Mouse (Mus musculus) liver, embryonic 11.5 days (tissue): ENCODE data around the gene Strap. TPM values are rescaled to one million over a fixed set of nuclear protein-coding genes. Genes with fewer than 3 reads are reported as not detected.

Experiments
- ATAC-seq: fragments of 200-750 bp; cut with Nextera tagmentation; replicated peaks from 2 replicates; pipeline ENCODE4 v1.8.0; 2017; ENCODE audit warnings: moderate number of reproducible peaks, mild to moderate bottlenecking, moderate TSS enrichment, moderate library complexity; ENCODE audit not compliant: low FRiP score
- DNase-seq: peaks from one replicate; pipeline ENCODE4 v3.0.0-alpha.2; 2017; ENCODE audit warnings: low spot score
- H3K27ac ChIP-seq: fragments of 300-500 bp; sonication (generic); 2 replicates; pipeline ENCODE4 v1.5.1; 2014; ENCODE audit warnings: mild to moderate bottlenecking, low read depth, low read length, control low read depth
- H3K27me3 ChIP-seq: fragments of 300-500 bp; sonication (generic); replicated peaks from 2 replicates; pipeline ENCODE4 v1.6.1; 2014; ENCODE audit warnings: low read length, mixed read lengths; ENCODE audit not compliant: control insufficient read depth, insufficient read depth
- H3K36me3 ChIP-seq: fragments of 300-500 bp; sonication (generic); 2 replicates; pipeline ENCODE4 v1.6.1; 2014; ENCODE audit warnings: mild to moderate bottlenecking, low read length, moderate library complexity, mixed read lengths; ENCODE audit not compliant: control insufficient read depth, insufficient read depth
- H3K4me1 ChIP-seq: fragments of 300-500 bp; sonication (generic); replicated peaks from 2 replicates; pipeline ENCODE4 v1.6.1; 2014; ENCODE audit warnings: low read length, mixed read lengths; ENCODE audit not compliant: control insufficient read depth, insufficient read depth
- H3K4me2 ChIP-seq: fragments of 300-500 bp; sonication (generic); 2 replicates; pipeline ENCODE4 v1.6.1; 2014; ENCODE audit warnings: mild to moderate bottlenecking, control low read depth, moderate library complexity
- H3K4me3 ChIP-seq: fragments of 300-500 bp; sonication (generic); 2 replicates; pipeline ENCODE4 v1.5.1; 2014; ENCODE audit warnings: low read depth, low read length, control low read depth
- H3K9ac ChIP-seq: fragments of 300-500 bp; sonication (generic); 2 replicates; pipeline ENCODE4 v1.6.1; 2014; ENCODE audit warnings: low read depth, low read length, control low read depth
- H3K9me3 ChIP-seq: fragments of 300-500 bp; sonication (generic); 2 replicates; pipeline ENCODE4 v1.6.1; 2016; ENCODE audit warnings: low read length, inconsistent platforms, mixed read lengths; ENCODE audit not compliant: control insufficient read depth
- WGBS: fragments of 180-500 bp; shearing (Covaris S2); extraction: QIAGEN DNeasy Blood & Tissue Kit; methylation state at CpG from one replicate; pipeline ENCODE4 v1.1.7; 2014; 5-methylcytosine and 5-hydroxymethylcytosine counted together
- polyA plus RNA-seq: library from polyadenylated mRNA; unstranded; fragments of >200 nt; fragmentation: Nextera tagmentation; extraction: Ambion mirVana; gene quantifications from 2 replicates; pipeline ENCODE4 v1.2.1, GENCODE M21; 2014

The Strap gene
- polyA plus RNA-seq, result 188 and 201 TPM in 2 replicates

DNA sequence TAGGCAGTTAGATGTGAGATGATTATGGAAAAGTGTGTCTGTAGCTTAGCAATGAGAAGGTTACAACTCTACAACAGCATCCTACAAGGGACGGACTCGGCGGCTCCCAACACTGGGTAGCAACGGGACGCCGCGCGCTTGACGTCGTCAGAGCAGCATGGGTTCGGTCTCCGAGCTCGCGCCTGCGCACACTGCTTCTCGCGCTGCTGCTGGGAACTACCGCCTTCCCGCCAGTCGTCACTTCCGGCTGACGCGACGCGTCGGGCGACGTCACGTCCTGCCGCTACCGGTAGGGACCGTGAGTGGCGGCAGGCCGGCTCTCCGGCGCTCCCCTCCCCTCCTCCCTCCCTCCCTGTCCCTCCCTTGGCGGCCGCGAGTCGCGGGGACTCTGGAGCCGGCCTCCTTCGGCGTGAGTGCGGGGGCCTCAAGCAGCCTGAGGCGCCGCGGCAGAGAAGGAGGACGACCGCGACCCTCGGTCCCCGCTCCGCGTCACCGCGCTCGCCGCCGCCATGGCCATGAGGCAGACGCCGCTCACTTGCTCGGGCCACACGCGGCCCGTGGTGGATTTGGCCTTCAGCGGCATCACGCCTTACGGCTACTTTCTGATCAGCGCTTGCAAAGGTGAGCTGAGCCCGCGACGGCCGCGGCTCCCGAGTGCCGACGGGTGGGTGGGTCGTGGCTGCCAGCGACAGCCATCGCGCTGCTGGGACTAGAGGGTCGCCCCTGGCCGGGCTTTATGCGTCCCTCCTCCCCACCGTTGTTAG is at the start of gene Strap:
Gene Strap, plus strand, starts transcription at position 233 of the 764 bp plus-strand sequence.
- H3K4me1 ChIP-seq, result peaks cover 6% of the 10 kb centered on the region
- ATAC-seq (peak; percentile 98), DNase-seq (peak; percentile 94)
- peak within 1 kb of the TSS; percentile 88 for H3K4me2 ChIP-seq
- peaks cover 14% of the 10 kb centered on the region; the same call in 1 of the 2 replicates for H3K36me3 ChIP-seq
- no peaks in the 10 kb centered on the region; the same call in 1 of the 2 replicates for H3K27me3 ChIP-seq
- peak within 1 kb of the TSS; percentile 92 for H3K9ac ChIP-seq
- no peaks in the 10 kb centered on the region for H3K9me3 ChIP-seq
- H3K27ac ChIP-seq, result peak within 1 kb of the TSS; percentile 40
- WGBS, result under 1% methylated on average over 79 of the region's 86 CpGs
- H3K4me3 ChIP-seq, result peak within 1 kb of the TSS; percentile 91

GRCm38 (mm10) chr6:137687667-137688066 is 47.2 kb upstream of the Strap start:
- Histone ChIP-seq H3K4me3 (no peak overlapping the region), H3K27me3 (no peaks in the 10 kb centered on the region), H3K27ac (no peak overlapping the region), H3K9me3 (no peaks in the 10 kb centered on the region), H3K36me3 (no peaks in the 10 kb centered on the region), H3K4me1 (no peaks in the 10 kb centered on the region), H3K9ac (no peak overlapping the region), H3K4me2 (no peak overlapping the region)
- DNase-seq (no peak), ATAC-seq (no peak)
- WGBS, result 85% methylated on average over 5 of the region's 5 CpGs

GRCm38 (mm10) chr6:137688079-137688478 is 46.8 kb upstream of the Strap start:
- no peaks in the 10 kb centered on the region for H3K27me3 ChIP-seq
- 79% methylated on average over 3 of the region's 3 CpGs for WGBS

DNA sequence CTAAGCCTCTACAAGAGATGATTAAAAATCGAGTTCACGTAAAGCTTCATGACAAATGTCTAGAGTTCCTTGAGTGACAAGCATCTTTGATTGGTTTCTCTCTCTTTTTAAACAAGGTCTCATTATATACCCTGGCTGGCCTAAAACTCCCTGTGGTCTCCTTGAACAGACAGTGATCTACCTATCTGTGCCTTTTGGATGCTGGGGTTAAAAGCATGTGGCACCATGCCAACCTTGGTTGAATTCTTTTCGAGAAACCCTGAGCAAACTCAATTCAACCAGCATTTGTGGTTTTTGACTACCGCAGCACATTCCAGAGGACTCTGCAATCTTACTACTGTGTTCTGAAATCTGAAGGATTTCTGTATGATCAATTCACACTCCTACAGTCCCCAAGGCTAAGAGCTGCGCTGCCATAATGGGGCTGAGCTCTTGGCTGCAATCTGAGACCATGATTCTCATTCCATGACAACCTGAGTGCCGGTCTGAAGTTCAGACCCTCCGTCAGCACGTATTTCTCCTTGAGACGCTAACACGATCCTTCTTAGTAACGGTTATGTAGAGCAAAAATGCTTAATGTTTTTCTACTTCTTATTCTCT is 46.3 kb upstream of the Strap start:
- no peaks in the 10 kb centered on the region for H3K27me3 ChIP-seq
- no peaks in the 10 kb centered on the region for H3K9me3 ChIP-seq
- no peak overlapping the region for H3K9ac ChIP-seq
- H3K4me1 ChIP-seq, result no peaks in the 10 kb centered on the region
- ATAC-seq, result no peak
- no peaks in the 10 kb centered on the region for H3K36me3 ChIP-seq
- H3K4me2 ChIP-seq, result no peak overlapping the region
- no peak for DNase-seq
- H3K4me3 ChIP-seq, result no peak overlapping the region
- WGBS, result 89% methylated on average over 11 of the region's 11 CpGs
- H3K27ac ChIP-seq, result no peak overlapping the region

More at GRCm38 (mm10) chr6:137688079-137688478, 46.8 kb upstream of the Strap start:
- Histone ChIP-seq H3K4me2 (no peak overlapping the region), H3K4me3 (no peak overlapping the region), H3K4me1 (no peaks in the 10 kb centered on the region), H3K27ac (no peak overlapping the region), H3K36me3 (no peaks in the 10 kb centered on the region), H3K9me3 (no peaks in the 10 kb centered on the region), H3K9ac (no peak overlapping the region)
- ATAC-seq, result no peak
- DNase-seq, result no peak

DNA sequence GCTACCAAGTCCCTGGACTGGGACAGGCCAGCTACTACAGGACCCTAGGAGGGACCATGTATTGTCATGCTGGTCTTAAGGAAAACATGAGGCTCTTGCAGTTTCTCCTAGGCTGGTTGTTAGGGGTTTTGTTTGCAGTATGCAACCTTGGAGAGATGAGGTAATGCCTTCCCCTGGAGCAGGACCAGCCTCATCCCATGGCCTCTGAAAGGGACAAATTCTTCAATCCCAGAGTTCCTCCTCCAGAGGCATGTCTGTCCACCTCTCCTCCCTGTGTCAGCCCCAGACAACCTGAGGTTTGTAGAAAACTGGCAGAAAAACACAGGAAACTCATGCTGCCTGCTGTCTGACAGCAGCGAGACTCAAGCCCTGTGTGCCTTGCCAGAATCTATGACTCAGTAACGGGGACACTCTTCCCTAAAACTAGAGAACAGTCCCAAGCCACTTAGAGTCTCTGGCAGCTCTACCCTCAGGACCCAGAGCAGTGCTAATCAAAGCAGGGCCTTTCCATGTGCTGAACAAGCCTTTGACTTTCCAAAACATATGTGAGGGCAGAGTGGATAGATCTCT is 44.2 kb upstream of the Strap start:
- whole genome bisulfite sequencing, result 72% methylated on average over 2 of the region's 2 CpGs
- ATAC-seq, result no peak
- no peaks in the 10 kb centered on the region for H3K9me3 ChIP-seq
- H3K4me1 ChIP-seq, result no peaks in the 10 kb centered on the region
- no peaks in the 10 kb centered on the region for H3K27me3 ChIP-seq
- no peak overlapping the region for H3K4me3 ChIP-seq
- H3K4me2 ChIP-seq, result no peak overlapping the region
- no peaks in the 10 kb centered on the region for H3K36me3 ChIP-seq
- no peak overlapping the region for H3K27ac ChIP-seq
- no peak for DNase-seq
- no peak overlapping the region for H3K9ac ChIP-seq

- H3K4me1 ChIP-seq, result no peaks in the 10 kb centered on the region
- no peak overlapping the region for H3K4me2 ChIP-seq
- no peaks in the 10 kb centered on the region for H3K9me3 ChIP-seq
- no peak overlapping the region for H3K4me3 ChIP-seq
- H3K27me3 ChIP-seq, result no peaks in the 10 kb centered on the region
- no peaks in the 10 kb centered on the region for H3K36me3 ChIP-seq
- 43% methylated on average over 2 of the region's 2 CpGs for WGBS
- H3K9ac ChIP-seq, result no peak overlapping the region
- no peak overlapping the region for H3K27ac ChIP-seq
- ATAC-seq (no peak), DNase-seq (no peak)
These were observed 40.6 kb upstream of the Strap start for GRCm38 (mm10) chr6:137694310-137694709.

DNA sequence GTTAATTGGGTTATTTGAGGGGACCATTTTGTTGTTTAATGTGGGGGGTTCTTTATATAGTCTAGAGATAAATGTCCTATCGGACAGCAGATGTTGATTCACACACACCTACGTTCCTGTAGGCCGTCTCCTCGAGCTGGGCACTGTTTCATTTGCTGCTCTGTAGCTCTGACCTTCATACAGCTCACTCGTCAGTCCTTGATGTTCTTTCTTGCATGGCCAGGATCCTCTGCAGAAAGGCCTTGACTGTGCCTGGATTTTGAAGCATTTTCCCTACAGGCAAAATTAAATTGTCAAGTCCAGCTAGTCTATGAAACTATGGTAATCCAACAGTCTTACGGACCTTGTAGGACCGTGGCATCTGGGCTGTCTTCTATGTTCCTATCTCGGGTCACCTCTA is 39.8 kb upstream of the Strap start:
- Histone ChIP-seq H3K9ac (no peak overlapping the region), H3K27me3 (no peaks in the 10 kb centered on the region), H3K36me3 (no peaks in the 10 kb centered on the region), H3K4me2 (no peak overlapping the region), H3K9me3 (no peaks in the 10 kb centered on the region), H3K27ac (no peak overlapping the region), H3K4me1 (no peaks in the 10 kb centered on the region), H3K4me3 (no peak overlapping the region)
- ATAC-seq (no peak), DNase-seq (no peak)
- 85% methylated on average over 8 of the region's 8 CpGs for WGBS

- no peak overlapping the region for H3K27ac ChIP-seq
- H3K4me3 ChIP-seq, result no peak overlapping the region
- DNase-seq (no peak), ATAC-seq (0 out of 2 replicates have a peak, but pooled peaks have one; percentile 26)
- no peak overlapping the region for H3K9ac ChIP-seq
- 55% methylated on average over 8 of the region's 8 CpGs for WGBS
- no peaks in the 10 kb centered on the region for H3K9me3 ChIP-seq
- H3K4me2 ChIP-seq, result no peak overlapping the region
- H3K4me1 ChIP-seq, result no peaks in the 10 kb centered on the region
- H3K27me3 ChIP-seq, result no peaks in the 10 kb centered on the region
- H3K36me3 ChIP-seq, result no peaks in the 10 kb centered on the region
These were observed 38.3 kb upstream of the Strap start for GRCm38 (mm10) chr6:137696445-137697204.
